Mouse (Mus musculus) cerebellum, postnatal 10 days (tissue): ENCODE results near the gene Zfp36l3.
"Not testable (repeated sequence)": the region's sequence is repeated elsewhere in the genome, so short reads cannot be mapped to it uniquely, and the experiment has no call there.

Experiments used
- DNase-seq, 2 experiments: peaks; one replicate each; pipeline ENCODE4 v3.0.0; 2021; ENCODE audit warnings: mixed read lengths in 2 of 2

Gene Zfp36l3

DNA sequence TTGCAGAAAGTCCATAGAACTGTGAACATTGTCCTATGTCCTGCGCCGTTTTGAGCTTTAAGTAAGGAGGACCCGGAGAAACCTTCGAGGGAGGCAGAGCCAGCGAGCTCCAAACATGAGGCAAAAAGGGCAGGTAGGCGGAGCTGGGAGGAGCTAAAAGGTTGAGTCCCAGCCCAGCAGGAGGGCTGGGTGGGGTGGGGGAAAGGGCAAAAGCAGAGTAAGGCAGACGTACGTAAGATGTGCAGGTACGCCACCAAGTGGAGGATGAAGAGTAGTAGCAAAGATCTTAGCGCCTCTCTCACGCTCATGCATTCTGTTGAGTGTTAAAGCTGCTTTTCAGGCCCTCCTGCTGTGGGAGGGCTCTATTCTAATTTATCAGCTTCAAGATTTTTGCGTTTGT is at the start of gene Zfp36l3:
Zfp36l3 (minus strand) TSS at position 119 of the 400 bp plus-strand sequence.
- DNase-seq = no peak

DNA sequence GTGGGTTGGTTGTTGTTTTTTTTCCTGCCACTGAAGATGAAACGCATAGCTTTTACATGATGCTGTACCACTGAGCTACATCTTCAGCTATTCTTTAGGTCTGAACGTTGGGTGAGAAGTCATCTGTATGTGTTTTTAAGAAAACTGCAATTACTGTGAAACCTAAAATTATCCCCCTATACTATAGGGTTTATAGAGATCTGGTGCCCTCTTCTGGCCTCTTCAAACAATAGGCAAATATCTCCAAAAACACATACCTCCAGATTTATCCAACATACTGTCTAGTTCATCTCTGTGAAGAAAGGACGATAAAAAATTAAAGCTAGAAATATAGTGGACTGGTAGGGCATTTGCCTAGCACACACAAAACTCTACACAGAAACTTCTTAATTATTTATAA is 22.9 kb upstream of the Zfp36l3 start:
- peak; percentile 8 to 19 for DNase-seq

DNA sequence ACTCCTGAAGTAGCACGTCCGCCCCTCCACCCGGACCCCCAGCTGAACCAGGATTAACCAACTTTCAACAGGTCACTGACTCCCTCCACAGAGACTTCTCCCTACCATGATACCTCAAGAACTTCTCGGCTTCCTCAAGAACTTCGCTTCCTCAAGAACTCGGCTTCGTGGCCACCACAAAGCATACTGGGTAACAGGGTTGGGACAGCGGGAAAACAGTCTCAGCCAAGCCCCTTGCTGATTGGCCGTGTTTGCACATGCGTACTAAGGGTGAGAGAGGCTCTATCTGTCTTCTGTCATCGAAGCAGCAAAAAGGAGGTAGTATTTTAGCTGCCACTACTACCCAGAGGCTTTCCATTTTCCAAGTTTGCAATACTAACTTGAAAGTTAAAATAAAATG is 21.3 kb upstream of the Zfp36l3 start, which contains the start of gene Xlr:
Xlr (minus strand) TSS at position 188 of the 400 bp plus-strand sequence.
- not testable (repeated sequence) for DNase-seq

GRCm38 (mm10) chrX:53757736-53758135 is 18.5 kb downstream of the Zfp36l3 start, which contains the start of gene 1700013H16Rik:
Gene 1700013H16Rik, minus strand, starts transcription at chrX:53757831.
- no peak for DNase-seq

- no peak for DNase-seq
Measured at GRCm38 (mm10) chrX:53752851-53753250, 23.3 kb downstream of the Zfp36l3 start.

DNA sequence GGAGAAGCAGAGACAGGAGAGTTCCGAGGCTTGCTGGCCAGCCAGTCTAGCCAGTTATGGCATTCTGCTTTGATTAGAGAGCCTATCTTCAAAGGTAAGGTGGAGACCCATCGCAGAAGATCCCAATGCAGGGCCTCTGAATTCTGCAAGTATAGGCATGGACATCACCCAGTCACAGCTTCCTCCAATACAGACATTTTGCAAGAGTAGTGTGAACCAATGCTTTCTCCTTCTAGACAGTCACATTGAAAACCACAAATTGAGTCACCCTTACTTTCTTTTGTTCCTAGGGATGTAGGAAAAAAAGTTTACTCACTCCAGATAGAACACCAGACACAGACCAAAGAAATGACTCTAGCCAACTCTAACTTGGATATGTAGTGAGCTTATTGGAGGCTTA is 47.2 kb downstream of the Zfp36l3 start:
- DNase-seq = no peak

GRCm38 (mm10) chrX:53724596-53724995 is 51.6 kb downstream of the Zfp36l3 start, which contains the start of gene 4930502E18Rik:
Gene 4930502E18Rik, plus strand, starts transcription at chrX:53724826.
- DNase-seq = no peak
